ENCODE assay signal across 11 mouse cellular contexts in the genomic region with DNA sequence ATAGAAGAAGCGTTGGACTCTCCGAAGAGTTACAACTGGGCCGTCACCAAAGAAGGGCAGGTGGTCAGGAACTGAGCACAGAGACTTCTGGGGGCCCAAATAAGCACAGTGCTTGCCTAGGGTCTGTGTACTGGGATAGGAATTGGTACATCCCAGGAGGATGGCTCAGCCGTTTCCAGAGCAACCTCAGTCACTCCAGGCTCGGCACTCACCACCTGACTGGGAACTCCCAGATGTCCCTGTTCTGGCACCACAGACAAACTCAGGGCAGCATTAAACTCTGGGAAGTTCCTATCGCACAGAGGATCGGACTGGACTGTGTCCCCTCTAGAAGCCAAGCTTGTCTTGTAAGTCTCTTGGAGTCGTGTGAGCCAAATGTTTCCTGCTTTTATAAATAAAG. TPM values are rescaled to one million over a fixed set of nuclear protein-coding genes. Genes with fewer than 3 reads are reported as not detected.
DNase-seq lines count a peak whose midpoint lies in the region; ATAC-seq and TF ChIP-seq lines count a peak whose summit lies in the region.
"Had no signal": no experiment of that assay in that cellular context is flagged by ENCODE, and none has a peak within 500 bp of the region (broad histone marks: within the 10 kb centered on the region; RNA-seq: fewer than 3 reads in every experiment).

No protein-coding gene starts in this region.

- H3K4me3 ChIP-seq in cerebellum, adult 2 months (replicated peaks; ENCODE audit: insufficient read depth, low read depth, low read length), result peak overlapping the region; percentile 79
- H3K4me3 ChIP-seq in lung, embryonic 14.5 days (ENCODE audit: low read depth, low read length), result peak overlapping the region; percentile 90; the same call in 1 of the 2 replicates
- no peak overlapping the region for H3K4me3 ChIP-seq in lung, postnatal 0 days (ENCODE audit: low read depth, low read length)
- peak overlapping the region; percentile 93 for H3K4me3 ChIP-seq in liver, embryonic 12.5 days
- no peak overlapping the region for H3K4me3 ChIP-seq in stomach, embryonic 16.5 days (replicated peaks; ENCODE audit: low read length)

- no peaks in the 10 kb centered on the region for H3K27me3 ChIP-seq in cerebellum, adult 2 months (ENCODE audit: control insufficient read depth, insufficient read depth, low read length)
- no peaks in the 10 kb centered on the region for H3K27me3 ChIP-seq in lung, embryonic 14.5 days (ENCODE audit: insufficient read depth, low read length)
- H3K27me3 ChIP-seq in lung, postnatal 0 days (replicated peaks; ENCODE audit: insufficient read depth, low read length), result no peaks in the 10 kb centered on the region
- H3K27me3 ChIP-seq in liver, embryonic 12.5 days (replicated peaks), result no peaks in the 10 kb centered on the region
- no peaks in the 10 kb centered on the region for H3K27me3 ChIP-seq in stomach, embryonic 16.5 days (ENCODE audit: control insufficient read depth, insufficient read depth, low read length)

- TF ChIP-seq EP300 in lung, postnatal 0 days (IDR thresholded peaks at IDR 0.05), result no peak

- no peak for TF ChIP-seq POLR2A in cerebellum, adult 2 months (IDR thresholded peaks at IDR 0.05; ENCODE audit: borderline replicate concordance, insufficient read depth, low read length)

- H3K4me2 ChIP-seq in lung, embryonic 14.5 days, result peak overlapping the region; percentile 83
- H3K4me2 ChIP-seq in lung, postnatal 0 days (replicated peaks; ENCODE audit: low read depth, low read length), result no peak overlapping the region
- peak overlapping the region; percentile 94 for H3K4me2 ChIP-seq in liver, embryonic 12.5 days
- peak overlapping the region; percentile 94 for H3K4me2 ChIP-seq in stomach, embryonic 16.5 days (ENCODE audit: low read depth, low read length)

- H3K9ac ChIP-seq in lung, embryonic 14.5 days, result 0 out of 2 replicates have a peak overlapping the region, but pooled peaks have one; percentile 82
- H3K9ac ChIP-seq in lung, postnatal 0 days (replicated peaks; ENCODE audit: low read depth), result no peak overlapping the region
- H3K9ac ChIP-seq in liver, embryonic 12.5 days, result peak overlapping the region; percentile 89
- peak overlapping the region; percentile 86; the same call in 1 of the 2 replicates for H3K9ac ChIP-seq in stomach, embryonic 16.5 days (ENCODE audit: low read length)

- DNase-seq in cerebellum, adult 2 months, result no peak
- DNase-seq in cerebellum, postnatal 36 days, result no peak
- DNase-seq in lung, embryonic 14.5 days, result no peak
- DNase-seq in lung, postnatal 0 days (ENCODE audit: low spot score), result no peak
- DNase-seq in adrenal gland, adult 8-10 months, result no peak
- DNase-seq: thymus, postnatal 36 days had no signal

- peaks cover 7% of the 10 kb centered on the region for H3K4me1 ChIP-seq in cerebellum, adult 2 months (ENCODE audit: control insufficient read depth, insufficient read depth, low read length)
- H3K4me1 ChIP-seq in lung, embryonic 14.5 days (ENCODE audit: insufficient read depth), result peaks cover 3% of the 10 kb centered on the region; the same call in 1 of the 2 replicates
- 0 out of 2 replicates have a peak, but pooled peaks cover 4% of the 10 kb centered on the region for H3K4me1 ChIP-seq in lung, postnatal 0 days (ENCODE audit: insufficient read depth, low read depth, low read length)
- H3K4me1 ChIP-seq in liver, embryonic 12.5 days, result peaks cover 24% of the 10 kb centered on the region
- H3K4me1 ChIP-seq in stomach, embryonic 16.5 days (ENCODE audit: control insufficient read depth, insufficient read depth, low read length), result peaks cover 14% of the 10 kb centered on the region

- peaks cover 21% of the 10 kb centered on the region for H3K36me3 ChIP-seq in lung, embryonic 14.5 days (ENCODE audit: insufficient read depth)
- H3K36me3 ChIP-seq in lung, postnatal 0 days (ENCODE audit: insufficient read depth, low read length), result no peaks in the 10 kb centered on the region
- H3K36me3 ChIP-seq in liver, embryonic 12.5 days, result peaks cover 25% of the 10 kb centered on the region
- no peaks in the 10 kb centered on the region for H3K36me3 ChIP-seq in stomach, embryonic 16.5 days (ENCODE audit: control insufficient read depth, insufficient read depth, low read length)

- 50% methylated on average over 8 of the region's 8 CpGs for WGBS in cerebellum, adult 2 months
- 85% methylated on average over 8 of the region's 8 CpGs for WGBS in lung, embryonic 14.5 days
- 78% methylated on average over 8 of the region's 8 CpGs for WGBS in lung, postnatal 0 days
- 81% methylated on average over 8 of the region's 8 CpGs for WGBS in liver, embryonic 12.5 days (ENCODE audit: insufficient replicate concordance)
- 81% methylated on average over 8 of the region's 8 CpGs for WGBS in stomach, embryonic 16.5 days

- ATAC-seq in lung, embryonic 14.5 days (ENCODE audit: insufficient read depth), result no peak
- ATAC-seq in lung, postnatal 0 days, result no peak
- no peak for ATAC-seq in liver, embryonic 12.5 days
- ATAC-seq in stomach, embryonic 16.5 days (ENCODE audit: insufficient read depth, low FRiP score), result no peak
- no peak for ATAC-seq in megakaryocyte progenitor cell, adult 5-6 weeks (replicated peaks; ENCODE audit: poor library complexity)

- no peaks in the 10 kb centered on the region for H3K9me3 ChIP-seq in lung, embryonic 14.5 days (ENCODE audit: low read depth, low read length)
- H3K9me3 ChIP-seq in lung, postnatal 0 days (ENCODE audit: low read length), result no peaks in the 10 kb centered on the region
- H3K9me3 ChIP-seq in liver, embryonic 12.5 days (replicated peaks), result no peaks in the 10 kb centered on the region
- no peaks in the 10 kb centered on the region for H3K9me3 ChIP-seq in stomach, embryonic 16.5 days (replicated peaks; ENCODE audit: control insufficient read depth, low read length)

- no peak overlapping the region for H3K27ac ChIP-seq in cerebellum, adult 2 months (ENCODE audit: insufficient read depth, low read length)
- H3K27ac ChIP-seq in lung, embryonic 14.5 days (ENCODE audit: low read depth), result no peak overlapping the region
- no peak overlapping the region for H3K27ac ChIP-seq in lung, postnatal 0 days (ENCODE audit: low read length)
- H3K27ac ChIP-seq in liver, embryonic 12.5 days, result no peak overlapping the region
- no peak overlapping the region for H3K27ac ChIP-seq in stomach, embryonic 16.5 days (ENCODE audit: low read length)

- TF ChIP-seq CTCF in cerebellum, adult 2 months (IDR thresholded peaks at IDR 0.05; ENCODE audit: borderline replicate concordance, insufficient read depth, low read depth, low read length), result no peak
- no peak for TF ChIP-seq CTCF in lung, embryonic 14.5 days (IDR thresholded peaks at IDR 0.05; ENCODE audit: low read depth)
- TF ChIP-seq CTCF in lung, postnatal 0 days (IDR thresholded peaks at IDR 0.05), result no peak

RNA-seq across cellular contexts. Expression of a gene that starts 1.4 kb away (rescaled TPM):
- polyA plus RNA-seq in cerebellum, adult 2 months (2012; rRNA removed), result 95.6 and 95.9 TPM in 2 replicates
- polyA plus RNA-seq in lung, embryonic 14.5 days (2014; fragmentation: Nextera tagmentation; extraction: Ambion mirVana), result 88.6 and 93.1 TPM in 2 replicates
- polyA plus RNA-seq in lung, postnatal 0 days (2015; fragmentation: Nextera tagmentation; extraction: Ambion mirVana), result 61.0 and 64.0 TPM in 2 replicates
- 77.5 and 79.8 TPM in 2 replicates for polyA plus RNA-seq in liver, embryonic 12.5 days (2016; fragmentation: Nextera tagmentation; extraction: Ambion mirVana)
- 69.6 and 82.3 TPM in 2 replicates for polyA plus RNA-seq in stomach, embryonic 16.5 days (2015; fragmentation: Nextera tagmentation; extraction: Ambion mirVana)
- total RNA-seq in adrenal gland, adult 8-10 months (2022), result 10 to 100 TPM; 61.0 to 68.6 (median 65.5) TPM
- 60.3 and 71.9 TPM in 2 replicates for total RNA-seq in megakaryocyte progenitor cell, adult 5-6 weeks (2015)
- total RNA-seq in megakaryocyte progenitor cell, adult 5-6 weeks (2017), result 47.2 and 67.3 TPM in 2 replicates

RNA-seq across cellular contexts. Expression of a gene that starts 11.0 kb away (rescaled TPM):
- 0.33 and 0.67 TPM in 2 replicates for polyA plus RNA-seq in cerebellum, adult 2 months (2012; rRNA removed)
- polyA plus RNA-seq in lung, embryonic 14.5 days (2014; fragmentation: Nextera tagmentation; extraction: Ambion mirVana), result not detected in 2 replicates
- polyA plus RNA-seq in lung, postnatal 0 days (2015; fragmentation: Nextera tagmentation; extraction: Ambion mirVana), result not detected in 2 replicates
- polyA plus RNA-seq in liver, embryonic 12.5 days (2016; fragmentation: Nextera tagmentation; extraction: Ambion mirVana), result not detected in 2 replicates
- polyA plus RNA-seq in stomach, embryonic 16.5 days (2015; fragmentation: Nextera tagmentation; extraction: Ambion mirVana), result not detected in 2 replicates
- not detected for total RNA-seq in adrenal gland, adult 8-10 months (2022)
- not detected in 2 replicates for total RNA-seq in megakaryocyte progenitor cell, adult 5-6 weeks (2015)
- total RNA-seq in megakaryocyte progenitor cell, adult 5-6 weeks (2017), result not detected in 2 replicates
- total RNA-seq: layer of hippocampus, adult 18-20 months had no signal
- polyA plus RNA-seq: embryonic facial prominence, embryonic 11.5 days had no signal

RNA-seq across cellular contexts. Expression of a gene that starts 17.4 kb away (rescaled TPM):
- not detected in 2 replicates for polyA plus RNA-seq in cerebellum, adult 2 months (2012; rRNA removed)
- not detected in 2 replicates for polyA plus RNA-seq in lung, embryonic 14.5 days (2014; fragmentation: Nextera tagmentation; extraction: Ambion mirVana)
- polyA plus RNA-seq in lung, postnatal 0 days (2015; fragmentation: Nextera tagmentation; extraction: Ambion mirVana), result not detected in 2 replicates
- polyA plus RNA-seq in liver, embryonic 12.5 days (2016; fragmentation: Nextera tagmentation; extraction: Ambion mirVana), result not detected in 2 replicates
- not detected in 2 replicates for polyA plus RNA-seq in stomach, embryonic 16.5 days (2015; fragmentation: Nextera tagmentation; extraction: Ambion mirVana)
- total RNA-seq in adrenal gland, adult 8-10 months (2022), result not detected
- total RNA-seq in megakaryocyte progenitor cell, adult 5-6 weeks (2015), result not detected in 2 replicates
- not detected in 2 replicates for total RNA-seq in megakaryocyte progenitor cell, adult 5-6 weeks (2017)
- polyA plus RNA-seq: embryonic facial prominence, embryonic 11.5 days had no signal

Comparison
In these comparisons a context has a peak if more than half of its experiments do, and no peak if none do; other contexts are left out.
1. H3K4me3 ChIP-seq: peak in cerebellum, adult 2 months (single experiment), lung, embryonic 14.5 days (single experiment) and liver, embryonic 12.5 days (single experiment); none in lung, postnatal 0 days (single experiment) and stomach, embryonic 16.5 days (single experiment).